Mouse (Mus musculus): ENCODE results near the gene Crygs.
"Not testable (repeated sequence)": the region's sequence is repeated elsewhere in the genome, so short reads cannot be mapped to it uniquely, and the experiment has no call there.

Gene Crygs

DNA sequence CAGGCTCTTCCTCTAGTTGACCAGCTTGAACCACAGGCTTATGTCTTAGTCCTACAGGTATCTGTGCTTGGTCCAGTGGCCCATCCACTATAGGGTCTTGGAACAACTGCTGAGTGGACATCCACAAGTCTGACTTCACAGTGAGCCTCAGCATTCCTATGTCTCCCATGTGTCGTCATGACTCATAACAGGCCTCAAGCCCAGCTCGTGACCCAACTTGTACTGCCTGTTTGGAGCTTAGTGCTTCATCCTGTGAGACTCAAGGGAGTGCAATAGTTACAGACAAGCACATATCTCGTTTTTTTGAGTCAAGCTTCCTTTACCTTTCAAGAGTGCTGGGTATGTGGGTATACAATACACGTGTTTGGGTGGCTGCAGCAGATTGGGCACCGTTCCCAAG is 28.7 kb downstream of the Crygs start:
- no peak for DNase-seq

GRCm38 (mm10) chr16:22779228-22779835 is 32.0 kb downstream of the Crygs start:
- peak; percentile 24 to 48 for DNase-seq

GRCm38 (mm10) chr16:22778296-22778695 is 33.1 kb downstream of the Crygs start:
- DNase-seq: not testable (repeated sequence)

DNA sequence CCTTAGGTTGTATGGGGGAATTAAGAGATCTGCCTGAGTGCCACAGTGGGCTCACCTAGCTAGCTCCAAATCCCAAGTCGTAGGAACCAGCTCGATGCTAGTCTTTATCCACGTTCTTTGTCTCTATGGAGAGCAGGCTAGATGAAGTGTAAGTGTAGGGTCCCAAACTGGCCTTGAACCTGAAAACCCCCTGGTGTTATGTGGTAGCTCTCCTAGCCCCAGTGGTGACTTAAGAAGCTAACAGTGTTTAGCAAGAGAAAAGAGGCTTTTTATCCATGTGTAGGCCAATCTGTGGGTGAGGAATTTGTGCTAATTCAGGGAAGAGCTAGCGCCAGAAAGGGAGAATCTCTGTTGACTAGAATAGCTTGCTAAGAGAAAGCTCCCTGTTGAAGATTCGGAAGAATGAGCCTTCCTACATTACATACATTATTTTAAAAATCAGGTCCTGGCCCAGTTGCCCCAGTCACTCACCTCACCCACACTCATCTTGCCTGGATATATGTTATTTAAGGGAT is 35.8 kb downstream of the Crygs start:
- DNase-seq: no peak

DNA sequence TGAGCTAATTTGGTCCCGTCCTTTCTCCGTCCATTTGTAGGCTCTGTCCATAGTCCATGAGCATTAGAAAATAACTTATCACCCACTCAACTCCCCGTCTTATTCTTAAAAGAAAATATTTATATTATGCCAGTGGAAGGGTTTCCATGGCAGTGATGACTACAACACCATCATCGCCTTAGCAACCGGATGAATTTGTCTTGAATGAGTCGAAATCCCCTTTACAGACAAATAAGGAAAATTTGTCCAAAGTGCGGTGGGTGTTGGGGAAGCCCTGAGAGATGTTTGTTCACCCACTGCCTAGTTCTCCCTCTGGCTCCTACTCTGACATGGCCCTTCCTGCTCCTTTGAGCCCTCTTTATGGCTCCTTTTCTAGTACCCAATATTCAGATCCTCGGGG is 42.7 kb downstream of the Crygs start:
- DNase-seq: no peak

GRCm38 (mm10) chr16:22767405-22767804 is 44.0 kb downstream of the Crygs start:
- no peak for DNase-seq

DNA sequence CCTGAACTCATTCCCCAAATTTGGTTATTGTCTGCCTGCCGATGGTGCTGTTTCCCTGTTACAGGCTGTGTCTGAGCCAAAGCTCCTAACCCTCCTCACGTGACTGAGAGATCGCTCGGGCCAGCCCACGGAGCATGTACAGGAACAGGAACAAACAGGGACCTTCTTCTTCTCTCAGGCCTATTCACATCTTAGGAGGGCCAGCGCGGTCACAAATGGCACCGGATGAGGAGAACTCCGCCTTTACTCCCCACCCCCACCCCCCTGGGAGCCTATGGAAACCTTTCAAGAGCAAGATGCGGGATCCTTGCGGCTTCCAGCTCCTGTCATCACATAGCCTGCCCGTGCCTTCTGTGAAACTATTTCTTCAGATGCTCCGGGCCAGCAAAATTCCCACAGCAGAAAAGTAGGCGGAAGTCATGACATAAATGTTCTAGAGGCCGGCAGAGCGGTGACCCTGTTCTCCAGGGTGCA is 44.6 kb downstream of the Crygs start:
- DNase-seq: no peak

DNA sequence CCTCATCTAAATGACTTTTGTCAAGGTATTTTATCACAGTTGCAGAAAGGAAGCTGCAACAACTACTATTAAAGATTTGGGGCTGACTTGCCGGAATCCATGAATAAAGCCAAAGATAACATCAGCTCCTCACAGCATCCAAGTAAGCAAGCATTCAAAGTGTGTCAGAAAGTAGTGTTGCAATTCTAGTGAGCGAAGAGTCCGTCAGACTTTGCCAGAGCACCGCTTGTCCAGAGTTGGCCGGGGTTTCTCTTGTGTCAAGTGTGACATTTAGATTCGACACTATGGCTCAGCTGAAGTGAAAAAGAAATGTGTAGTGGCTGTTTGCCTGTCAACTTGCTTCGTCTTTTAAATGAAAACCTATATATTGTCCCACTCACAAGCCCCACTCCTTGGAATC is 45.8 kb downstream of the Crygs start:
- DNase-seq: no peak

All from cerebellum, postnatal 14 days (tissue).